Mouse (Mus musculus) small intestine, adult 2 months (tissue): Measurements from ENCODE around the gene Gm10720.
"Not testable (repeated sequence)": the region's sequence is repeated elsewhere in the genome, so short reads cannot be mapped to it uniquely, and the experiment has no call there.

Experiments used
- CTCF ChIP-seq: fragments of 200-500 bp; IDR thresholded peaks from 2 replicates; pipeline ENCODE4 v1.5.1; 2012; ENCODE audit warnings: low read depth, mild to moderate bottlenecking, control low read depth, inconsistent platforms, low read length, moderate library complexity, mixed read lengths; ENCODE audit not compliant: insufficient replicate concordance, insufficient read length; ENCODE audit errors: extremely low read depth
- POLR2A ChIP-seq: fragments of 200-500 bp; IDR thresholded peaks from 2 replicates; pipeline ENCODE4 v1.6.1; 2012; ENCODE audit warnings: low read depth, mild to moderate bottlenecking, control low read depth, inconsistent platforms, low read length, moderate library complexity

GRCm38 (mm10) chr9:3007272-3007671 is 8.2 kb upstream of the Gm10720 start:
- TF ChIP-seq POLR2A, CTCF: not testable (repeated sequence)
